Mouse (Mus musculus) natural killer cell, adult 2 months (primary cell): ENCODE measurements around the gene Lingo2.

ENCODE experiments used
- DNase-seq, 2 experiments: peaks; one replicate each; pipeline ENCODE4 v3.0.0; 2022; ENCODE audit warnings: low spot score in 2 of 2

Gene Lingo2

GRCm38 (mm10) chr4:36560997-36561396 is 390.6 kb downstream of the Lingo2 start:
- DNase-seq, result no peak

- no peak for DNase-seq
These were observed 410.7 kb downstream of the Lingo2 start for GRCm38 (mm10) chr4:36540664-36541360.

GRCm38 (mm10) chr4:36533895-36534294 is 417.7 kb downstream of the Lingo2 start:
- DNase-seq, result no peak

- no peak for DNase-seq
These were observed 461.3 kb downstream of the Lingo2 start for GRCm38 (mm10) chr4:36490255-36490654.

- no peak for DNase-seq
These were observed 516.3 kb downstream of the Lingo2 start for GRCm38 (mm10) chr4:36435211-36435610.

GRCm38 (mm10) chr4:36426192-36426591 is 525.4 kb downstream of the Lingo2 start:
- no peak for DNase-seq

- no peak for DNase-seq
These were observed 544.2 kb downstream of the Lingo2 start for GRCm38 (mm10) chr4:36407350-36407749.

- no peak for DNase-seq
These were observed 582.6 kb downstream of the Lingo2 start for GRCm38 (mm10) chr4:36368925-36369324.

GRCm38 (mm10) chr4:36354401-36354800 is 597.1 kb downstream of the Lingo2 start:
- DNase-seq, result no peak

- no peak for DNase-seq
These were observed 619.8 kb downstream of the Lingo2 start for GRCm38 (mm10) chr4:36331741-36332140.

- no peak for DNase-seq
These were observed 625.9 kb downstream of the Lingo2 start for GRCm38 (mm10) chr4:36325603-36326002.

GRCm38 (mm10) chr4:36313067-36313466 is 638.5 kb downstream of the Lingo2 start:
- DNase-seq, result no peak

GRCm38 (mm10) chr4:36311431-36311830 is 640.1 kb downstream of the Lingo2 start:
- DNase-seq, result no peak

- no peak for DNase-seq
These were observed 646.3 kb downstream of the Lingo2 start for GRCm38 (mm10) chr4:36305228-36305627.

- DNase-seq, result no peak
These were observed 661.9 kb downstream of the Lingo2 start for GRCm38 (mm10) chr4:36289701-36290053.

GRCm38 (mm10) chr4:36288813-36289700 is 662.5 kb downstream of the Lingo2 start:
- DNase-seq, result no peak

- no peak for DNase-seq
These were observed 688.9 kb downstream of the Lingo2 start for GRCm38 (mm10) chr4:36262436-36263169.

GRCm38 (mm10) chr4:36186231-36186922 is 765.2 kb downstream of the Lingo2 start:
- DNase-seq, result no peak

GRCm38 (mm10) chr4:36183643-36184042 is 767.9 kb downstream of the Lingo2 start:
- DNase-seq, result no peak

- no peak for DNase-seq
These were observed 781.4 kb downstream of the Lingo2 start for GRCm38 (mm10) chr4:36170099-36170498.

- DNase-seq, result no peak
These were observed 820.2 kb downstream of the Lingo2 start for GRCm38 (mm10) chr4:36131341-36131740.

- no peak for DNase-seq
These were observed 856.1 kb downstream of the Lingo2 start for GRCm38 (mm10) chr4:36095482-36095881.
